Mouse (Mus musculus): ENCODE measurements around the gene Ppm1b.

- TF ChIP-seq CTCF (IDR thresholded peaks at IDR 0.05; ENCODE audit: low read depth, low read length) (no peak), POLR2A (IDR thresholded peaks at IDR 0.05; ENCODE audit: extremely low read depth, insufficient read depth, low read length) (no peak)
These were observed 101.7 kb downstream of the Ppm1b start for GRCm38 (mm10) chr17:85058276-85058675.

All from liver, adult 2 months (tissue).